Mouse (Mus musculus): Measurements from ENCODE around the gene Gm37419.
A peak's percentile ranks its signal among the peaks of the same experiment; 100 is the strongest.

Gm37419 gene

DNA sequence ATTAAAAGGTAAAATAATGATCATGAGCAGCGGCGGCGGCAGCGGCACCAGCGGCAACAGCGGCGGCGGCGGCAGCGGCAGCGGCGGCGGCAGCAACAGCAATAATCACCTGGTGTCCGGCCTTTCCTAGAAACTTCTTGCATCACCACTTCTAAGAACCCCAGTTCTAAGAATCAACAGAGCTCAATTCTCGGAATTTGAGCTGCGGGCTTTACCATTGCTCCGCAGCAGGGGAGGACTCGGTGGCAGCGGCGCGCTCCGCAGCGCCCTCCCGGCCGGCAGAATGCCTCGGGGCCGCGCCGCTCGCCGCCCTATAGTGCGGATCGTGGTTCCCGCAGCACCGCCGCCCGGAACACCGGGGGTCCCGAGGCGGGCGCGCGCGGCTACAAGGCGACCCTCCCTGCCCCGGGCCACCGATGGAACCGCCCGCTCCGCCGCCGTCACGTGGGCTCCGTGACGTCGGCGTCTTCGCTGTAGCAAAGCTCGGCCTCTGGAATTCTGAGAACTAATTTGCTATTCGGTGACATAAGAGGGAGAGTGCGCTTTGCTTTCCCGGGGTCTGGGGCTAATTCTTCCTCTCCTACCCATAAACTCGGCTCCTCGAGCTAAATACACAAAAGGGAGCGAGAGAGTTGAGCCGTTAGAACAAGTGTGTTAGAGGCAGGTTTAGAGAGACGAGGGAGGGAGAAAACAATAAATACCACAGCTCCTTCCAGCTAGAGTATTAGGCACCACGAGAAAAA is at the start of gene Gm37419, which contains the start of gene Bcl6:
Gm37419 (plus strand) TSS at position 17 of the 743 bp plus-strand sequence.
Bcl6 (minus strand) TSS at position 387 of the 743 bp plus-strand sequence.
- peak; percentile 77 to 82 for DNase-seq (ENCODE audit: low spot score in 2 of 2)

DNA sequence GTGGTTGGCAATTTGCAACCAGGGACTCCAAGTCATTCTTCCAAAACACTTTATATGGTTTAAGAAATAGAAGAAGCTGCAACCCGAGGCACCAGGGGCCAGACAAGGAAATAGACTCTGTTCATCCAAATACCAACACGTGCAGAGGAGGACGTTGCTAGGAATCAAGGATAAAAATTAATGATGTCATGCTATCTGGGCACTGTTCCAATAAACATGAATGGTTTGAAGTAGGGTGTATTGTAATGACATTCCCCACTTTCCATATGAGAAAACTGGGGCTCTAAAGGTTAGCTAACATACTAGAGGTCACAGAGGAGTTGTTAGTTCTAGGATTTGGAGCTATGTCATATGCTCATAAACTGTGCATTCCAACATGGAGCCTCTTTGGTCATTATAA is 43.5 kb upstream of the Gm37419 start:
- no peak for DNase-seq (ENCODE audit: low spot score in 2 of 2)

DNA sequence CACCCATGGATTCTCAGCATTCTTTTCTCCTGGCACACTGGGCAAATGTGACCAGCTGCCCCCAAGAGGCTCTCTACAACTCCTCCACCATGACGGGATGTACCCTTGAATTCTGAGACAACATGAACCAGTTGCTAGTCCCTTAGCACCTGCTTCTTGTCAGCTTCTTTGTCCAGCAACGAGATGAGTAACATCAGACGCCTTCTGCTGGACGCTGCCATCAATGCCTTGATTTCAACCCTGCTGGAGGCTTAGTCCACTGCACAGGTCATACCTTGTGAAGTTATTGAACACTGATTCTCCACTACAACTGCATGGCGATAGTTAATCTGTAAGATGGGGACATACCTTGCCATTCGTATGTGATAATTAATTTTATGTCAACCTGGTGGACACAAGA is 40.6 kb upstream of the Gm37419 start:
- DNase-seq (ENCODE audit: low spot score in 2 of 2), result peak in 1 of 2 experiments; percentile 47

DNA sequence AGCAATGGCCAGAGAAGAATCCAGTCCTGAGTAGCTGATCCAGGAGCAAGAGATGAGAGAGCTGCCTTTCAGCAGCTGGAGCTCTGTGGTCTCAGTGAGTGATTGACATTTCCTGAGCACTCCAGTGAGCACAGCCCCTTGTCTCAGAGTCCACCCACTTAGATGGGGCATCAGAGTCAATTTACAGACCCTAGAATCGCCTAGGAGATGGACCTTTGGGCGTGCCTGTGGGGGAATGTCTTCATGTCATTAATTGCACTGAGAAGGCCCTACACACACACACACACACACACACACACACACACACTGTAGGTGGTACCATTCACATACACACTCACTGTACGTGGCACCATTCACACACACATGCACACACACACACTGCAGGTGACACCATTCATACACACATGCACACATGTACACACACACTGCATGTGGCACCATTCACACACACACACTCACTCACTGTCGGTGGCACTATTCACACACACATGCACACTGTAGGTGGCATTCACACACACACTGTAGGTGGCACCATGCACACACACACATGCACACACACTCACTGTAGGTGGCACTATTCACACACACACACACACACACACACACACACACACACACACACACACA is 36.1 kb upstream of the Gm37419 start:
- DNase-seq (ENCODE audit: low spot score in 2 of 2), result no peak

DNA sequence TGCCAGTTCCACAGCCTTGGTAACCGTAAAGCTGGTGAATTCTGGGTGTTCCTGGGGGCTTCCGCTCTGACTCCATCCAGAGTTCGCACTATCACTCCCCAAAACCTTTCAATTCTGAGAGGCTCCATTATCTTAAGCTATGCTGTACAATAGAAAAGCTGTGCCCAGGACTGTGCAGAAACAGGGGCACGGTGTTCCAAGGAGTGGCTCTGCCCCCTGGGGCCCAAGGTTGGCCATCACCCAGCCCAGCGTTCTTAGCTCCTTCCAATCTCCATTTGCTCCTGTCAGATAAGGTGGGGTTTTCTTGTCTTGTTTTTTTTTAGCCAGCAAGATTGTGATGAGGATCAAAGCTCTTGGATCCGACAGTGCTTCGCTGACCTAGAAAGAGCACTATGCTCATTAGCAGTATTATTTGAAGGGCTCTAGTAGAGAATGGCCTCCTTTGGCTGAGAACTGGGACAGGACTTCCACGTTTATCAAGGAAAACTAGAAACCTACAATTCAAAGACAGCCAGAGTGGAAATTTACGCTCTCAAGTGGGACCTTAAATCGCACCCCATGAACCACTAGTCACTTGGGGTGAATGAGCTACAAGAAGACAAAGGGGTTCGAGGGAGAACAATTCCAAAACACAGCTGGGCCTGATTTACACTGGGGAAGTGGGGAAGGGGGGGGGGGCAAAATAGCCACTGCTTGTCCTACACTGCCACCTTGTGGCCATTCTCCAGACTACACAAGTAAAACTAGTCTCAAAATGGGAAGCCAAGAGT is 34.9 kb upstream of the Gm37419 start:
- DNase-seq (ENCODE audit: low spot score in 2 of 2), result peak; percentile 24 to 59

DNA sequence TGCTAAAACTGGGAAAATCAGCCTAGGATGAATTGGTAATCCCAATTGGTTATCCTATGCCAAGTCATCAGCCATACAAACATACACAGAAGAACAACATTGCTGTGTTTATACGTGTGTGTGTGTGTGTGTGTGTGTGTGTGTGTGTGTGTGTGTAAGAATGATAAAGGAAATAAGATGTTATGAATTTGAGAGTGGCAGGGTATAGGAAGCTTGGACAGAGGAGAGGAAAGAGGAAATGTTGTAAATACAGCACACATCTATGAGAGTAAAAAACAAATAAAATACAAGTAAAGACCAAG is 34.4 kb upstream of the Gm37419 start:
- DNase-seq (ENCODE audit: low spot score in 2 of 2), result no peak

DNA sequence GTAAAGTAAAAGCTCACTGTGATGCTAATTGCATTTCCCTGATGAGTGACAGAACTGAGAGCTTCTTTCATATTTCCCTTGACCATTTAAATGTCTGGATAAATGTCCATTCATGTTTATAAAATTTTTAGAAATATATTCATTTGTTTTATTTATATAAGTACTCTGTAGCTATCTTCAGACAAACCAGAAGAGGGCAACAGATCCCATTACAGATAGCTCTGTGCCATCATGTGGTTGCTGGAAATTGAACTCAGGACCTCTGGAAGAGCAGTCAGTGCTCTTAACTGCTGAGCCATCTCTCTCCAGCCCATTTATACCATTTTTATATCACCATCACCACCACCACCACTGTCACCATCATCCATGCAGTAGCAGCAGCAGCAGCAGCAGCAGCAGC is 29.3 kb upstream of the Gm37419 start:
- no peak for DNase-seq (ENCODE audit: low spot score in 2 of 2)

DNA sequence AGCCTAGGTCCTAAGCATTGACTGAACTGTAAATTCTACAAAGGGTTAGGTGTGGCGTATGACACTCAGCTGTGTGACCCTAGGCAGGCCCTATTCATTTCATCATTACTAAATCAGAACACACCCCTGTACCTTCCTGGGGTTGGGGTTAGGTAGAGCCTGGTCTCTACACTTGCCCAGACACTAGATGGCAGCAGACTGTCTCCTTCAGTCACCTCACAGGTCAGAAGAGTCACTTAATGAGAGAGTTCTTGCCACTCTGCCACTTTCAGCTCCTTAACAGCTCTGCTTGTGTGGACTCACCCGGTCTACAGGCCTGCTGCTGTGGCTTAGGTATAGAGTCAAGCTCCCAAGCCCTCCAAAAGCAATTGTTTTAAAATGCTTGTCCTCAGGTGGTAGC is 25.9 kb upstream of the Gm37419 start:
- peak in 1 of 2 experiments; percentile 30 for DNase-seq (ENCODE audit: low spot score in 2 of 2)

DNA sequence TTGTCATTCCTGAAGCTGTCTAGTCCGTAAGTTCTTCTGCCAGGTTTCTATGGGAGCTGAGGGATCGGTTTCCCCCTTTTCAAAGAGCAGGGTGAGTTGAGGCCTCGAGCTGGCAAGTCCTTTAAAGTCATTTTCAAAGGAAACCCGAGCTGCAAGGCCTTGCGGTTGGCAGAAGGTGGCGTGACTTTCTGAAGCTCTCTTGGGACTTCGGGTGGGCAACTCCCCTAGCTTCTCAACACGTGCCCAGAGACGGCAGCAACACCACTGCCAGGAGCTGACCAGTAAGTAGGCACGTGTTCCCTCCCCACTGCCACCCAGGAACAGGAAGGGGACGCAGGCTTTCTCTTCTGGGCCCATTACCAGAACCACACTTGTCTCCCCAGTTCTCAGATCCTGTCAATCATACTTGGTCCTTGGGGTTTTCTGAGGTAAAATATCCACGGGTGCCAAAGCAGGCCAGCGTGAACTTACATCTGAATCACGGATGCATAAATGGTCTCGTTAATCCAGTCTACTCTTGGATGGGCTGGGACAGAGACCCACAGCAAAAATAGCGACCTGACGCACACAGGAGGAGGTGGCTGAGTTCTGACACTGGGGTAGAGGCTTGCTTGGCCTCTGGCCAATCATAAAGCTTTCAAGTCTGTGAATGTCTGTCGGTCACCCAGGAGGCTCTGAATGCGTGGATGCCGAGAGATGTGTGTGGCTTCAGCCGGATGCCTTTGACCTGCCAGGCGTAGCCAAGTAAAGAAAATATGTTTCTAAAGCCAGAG is 24.2 kb upstream of the Gm37419 start:
- no peak for DNase-seq (ENCODE audit: low spot score in 2 of 2)

DNA sequence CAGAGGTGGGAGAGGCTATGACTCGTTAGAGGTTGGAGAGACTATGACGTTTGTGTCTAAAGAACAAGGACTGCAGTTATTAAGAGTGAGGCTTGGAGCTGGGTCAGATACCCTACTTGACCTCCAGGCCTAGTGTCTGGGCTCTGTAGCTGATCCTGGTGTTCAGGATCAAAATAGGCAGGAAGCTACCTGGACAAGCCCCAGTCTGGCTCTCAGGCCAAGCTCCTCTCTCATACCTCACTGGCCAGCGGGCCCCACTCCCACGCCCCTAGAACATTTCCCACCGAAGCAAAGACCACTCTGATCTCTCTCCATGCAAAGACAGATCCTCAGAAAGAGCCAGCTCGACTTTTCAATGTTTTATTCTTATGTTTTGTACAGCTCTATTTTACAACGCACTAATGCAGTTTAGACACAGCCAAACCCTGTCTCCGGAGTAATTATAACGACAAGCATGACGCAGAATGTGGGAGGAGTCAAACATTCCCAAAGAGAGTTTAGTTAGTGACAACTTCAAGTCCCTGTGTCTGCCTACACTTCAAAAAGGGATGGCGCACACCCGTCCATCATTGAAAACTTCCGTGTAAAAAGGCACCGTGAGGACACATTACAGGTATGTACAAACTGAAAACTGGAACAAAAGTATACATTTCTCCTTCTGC is 23.4 kb upstream of the Gm37419 start:
- no peak for DNase-seq (ENCODE audit: low spot score in 2 of 2)

DNA sequence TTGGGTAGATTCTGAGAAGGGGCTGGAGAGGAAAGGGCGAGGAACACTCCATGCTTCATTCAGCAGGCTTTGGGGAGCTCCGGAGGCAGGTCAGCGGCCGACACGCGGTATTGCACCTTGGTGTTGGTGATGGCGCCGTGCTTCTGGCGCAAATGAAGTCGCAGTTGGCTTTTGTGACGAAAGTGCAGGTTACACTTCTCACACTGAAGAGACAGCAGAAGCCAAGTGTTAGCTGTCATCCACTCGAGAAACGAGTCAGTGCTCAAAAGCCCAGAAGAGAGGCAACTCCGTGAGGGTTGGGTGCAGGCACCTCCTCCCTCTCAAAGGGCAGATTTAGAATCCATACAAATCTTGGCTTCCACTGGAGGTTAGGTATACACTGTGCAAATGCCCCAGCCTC is 22.2 kb upstream of the Gm37419 start:
- no peak for DNase-seq (ENCODE audit: low spot score in 2 of 2)

DNA sequence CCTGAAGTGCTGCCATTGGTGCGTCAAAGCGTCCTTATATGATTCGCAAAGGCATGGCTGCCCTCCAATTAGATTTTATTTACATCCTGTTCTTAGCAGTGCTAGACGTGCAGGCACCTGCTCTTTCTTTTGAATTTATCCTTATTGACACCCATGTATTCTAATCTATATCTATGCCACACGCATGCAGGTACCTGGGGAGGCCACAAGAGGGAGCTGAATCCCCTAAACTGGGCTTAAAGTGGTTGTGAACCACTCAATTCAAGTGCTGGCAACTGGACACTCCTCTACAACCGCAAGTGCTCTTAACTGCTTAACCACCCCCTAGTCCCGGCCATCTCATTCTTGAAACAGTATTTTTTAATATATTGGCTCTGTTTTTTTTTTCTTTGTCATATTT is 21.0 kb upstream of the Gm37419 start:
- DNase-seq (ENCODE audit: low spot score in 2 of 2), result peak in 1 of 2 experiments; percentile 34

DNA sequence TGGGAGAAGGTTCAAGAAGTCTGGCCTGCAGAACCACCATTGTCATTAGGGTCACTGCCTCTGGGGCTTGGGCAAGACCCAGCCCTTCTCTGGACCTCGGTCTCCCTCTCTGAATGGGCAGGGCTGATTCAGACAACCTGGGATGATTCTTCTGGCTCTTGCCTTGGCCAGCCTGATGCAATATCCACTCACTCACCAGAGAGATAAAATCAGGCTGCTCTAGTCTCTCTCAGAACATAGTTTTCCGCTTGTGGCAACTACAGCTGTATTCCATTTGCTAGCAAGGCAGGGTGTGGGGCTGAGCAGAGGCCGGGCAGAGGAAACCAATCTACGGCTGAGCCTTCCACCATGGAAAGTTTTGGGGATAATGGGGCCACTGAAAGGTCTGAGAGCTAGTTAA is 19.4 kb upstream of the Gm37419 start:
- DNase-seq (ENCODE audit: low spot score in 2 of 2), result no peak

DNA sequence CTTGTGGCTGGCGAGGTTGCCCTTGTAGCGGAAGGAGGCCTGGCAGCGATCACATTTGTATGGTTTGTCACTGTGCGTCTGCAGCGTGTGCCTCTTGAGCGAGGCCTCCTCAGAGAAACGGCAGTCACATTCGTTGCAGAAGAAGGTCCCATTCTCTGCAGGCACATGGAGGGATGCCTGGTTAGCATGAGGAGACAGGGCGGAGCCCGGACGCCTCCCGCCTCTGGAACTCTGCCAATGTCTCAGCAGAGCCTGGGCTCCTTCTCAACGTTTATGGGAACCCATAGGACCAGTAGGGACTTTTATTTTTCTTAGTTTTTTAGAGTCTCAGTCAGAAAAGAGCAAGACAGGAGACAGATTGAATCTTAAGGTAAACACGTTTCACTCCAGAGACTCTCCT is 18.4 kb upstream of the Gm37419 start:
- DNase-seq (ENCODE audit: low spot score in 2 of 2), result no peak

DNA sequence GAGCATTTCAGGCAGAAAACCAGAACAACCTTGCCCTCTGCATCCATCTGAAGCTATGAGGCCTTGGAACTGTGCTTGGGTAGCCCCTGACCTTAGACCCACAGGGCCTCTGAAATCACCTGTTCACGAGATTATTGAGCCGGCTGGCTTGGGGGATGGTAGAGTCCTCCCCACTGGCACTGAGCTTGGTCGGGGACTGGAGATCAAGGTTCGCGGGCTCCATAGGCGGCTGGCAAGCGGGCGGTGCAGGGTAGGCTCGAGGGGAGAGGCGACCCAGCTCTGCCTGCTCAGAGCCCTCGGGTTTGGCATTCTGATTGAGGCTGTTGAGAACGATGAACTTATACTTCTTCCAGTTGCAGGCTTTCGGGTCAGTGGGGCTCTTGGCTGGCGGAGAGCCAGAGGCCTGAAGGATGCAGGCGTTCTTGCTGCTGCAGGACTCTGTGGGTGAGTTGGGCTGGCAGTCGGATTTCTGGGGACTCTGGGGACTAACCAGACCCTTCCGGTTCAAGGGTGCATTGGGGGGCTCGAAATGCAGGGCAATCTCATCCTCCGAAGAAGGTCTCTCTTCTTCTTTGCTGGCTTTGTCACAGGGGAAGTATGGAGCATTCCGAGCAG is 16.0 kb upstream of the Gm37419 start:
- DNase-seq (ENCODE audit: low spot score in 2 of 2), result no peak

DNA sequence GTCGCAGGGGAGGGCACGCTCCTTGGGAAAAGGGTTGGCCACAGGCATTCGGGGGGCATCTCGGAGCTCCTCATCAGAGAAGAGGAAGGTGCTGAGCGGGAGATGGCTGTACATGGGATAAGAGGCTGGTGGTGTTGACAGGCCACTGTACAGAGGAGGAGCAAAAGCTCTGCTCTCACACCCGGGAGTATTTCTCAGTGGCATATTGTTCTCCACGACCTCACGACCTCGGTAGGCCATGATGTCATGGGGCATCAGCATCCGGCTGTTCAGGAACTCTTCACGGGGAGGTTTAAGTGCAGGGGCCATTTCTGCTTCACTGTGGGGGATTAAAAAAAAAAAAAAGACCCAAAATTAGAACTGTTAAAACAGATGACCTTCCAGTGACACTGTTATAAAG is 15.4 kb upstream of the Gm37419 start:
- DNase-seq (ENCODE audit: low spot score in 2 of 2), result no peak

DNA sequence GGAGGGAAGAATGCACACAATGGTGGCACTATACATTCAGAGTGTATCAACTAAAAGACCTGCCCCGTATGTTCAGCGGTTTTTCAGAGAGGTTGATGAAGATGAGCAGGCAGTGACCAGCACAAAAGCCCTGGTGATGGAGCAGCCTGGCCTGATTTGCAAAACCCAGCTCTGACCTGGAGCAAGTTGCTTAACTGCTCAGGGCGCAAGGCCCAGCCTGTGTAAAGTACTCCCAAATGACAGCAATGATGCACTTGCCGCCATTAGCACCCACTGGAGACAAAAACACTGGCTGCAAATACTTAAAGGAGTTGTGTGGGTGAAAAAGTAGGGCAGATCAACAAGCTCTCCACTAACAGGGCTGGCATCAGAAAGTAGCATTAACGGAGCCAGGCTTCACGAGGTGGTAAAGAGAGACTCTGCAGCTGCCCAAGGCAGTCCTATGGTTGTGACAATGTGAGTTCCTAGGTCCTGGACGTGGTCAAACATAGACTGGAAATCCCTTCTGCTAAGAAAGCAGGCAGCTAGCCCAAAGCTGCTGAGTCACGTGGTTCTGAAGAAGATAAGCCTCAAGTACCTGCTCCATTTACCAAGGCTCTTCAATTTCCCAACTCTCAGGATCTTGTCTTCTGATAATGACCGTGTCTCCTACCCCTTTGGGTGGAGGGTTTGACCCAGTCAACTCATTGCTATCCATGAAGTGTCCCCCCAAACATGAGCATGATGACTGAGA is 14.5 kb upstream of the Gm37419 start:
- DNase-seq (ENCODE audit: low spot score in 2 of 2), result no peak

DNA sequence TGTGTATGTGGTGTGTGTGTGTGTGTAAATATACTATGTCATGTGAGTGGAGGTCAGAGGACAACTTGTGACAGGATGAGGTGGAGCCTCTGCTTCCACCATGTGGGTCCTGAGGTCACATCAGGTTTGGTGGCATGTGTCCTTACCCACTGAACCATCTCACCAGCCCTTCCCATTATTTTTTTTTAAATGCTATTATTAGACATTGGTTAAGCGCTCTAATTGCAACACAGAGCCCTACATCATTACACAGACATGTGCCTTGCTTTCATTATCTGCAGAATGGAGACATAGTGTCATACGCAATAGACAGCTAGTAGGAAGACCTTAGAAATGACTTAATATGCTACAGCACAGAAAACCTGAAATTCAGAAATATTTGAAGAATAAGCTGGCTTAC is 12.1 kb upstream of the Gm37419 start:
- no peak for DNase-seq (ENCODE audit: low spot score in 2 of 2)

DNA sequence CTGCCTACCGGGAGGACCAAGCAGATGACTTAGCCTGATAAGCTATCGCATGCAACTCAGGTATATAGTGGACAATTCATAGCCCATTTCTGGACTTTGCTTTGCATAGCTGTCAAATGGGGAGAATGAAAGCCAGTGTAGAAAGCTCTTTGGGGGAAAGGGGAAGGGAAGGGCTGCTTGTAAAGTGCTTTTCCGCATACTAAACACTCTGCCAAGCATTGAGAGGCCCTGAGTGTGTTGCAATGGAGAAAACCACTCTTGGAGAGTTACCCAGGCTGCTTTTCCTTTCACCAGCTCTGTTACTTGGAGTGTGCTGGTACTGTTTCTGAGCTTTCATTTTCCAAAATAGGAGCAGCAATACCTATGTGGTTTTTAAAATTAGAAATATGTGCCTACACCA is 10.6 kb upstream of the Gm37419 start:
- DNase-seq (ENCODE audit: low spot score in 2 of 2), result no peak

DNA sequence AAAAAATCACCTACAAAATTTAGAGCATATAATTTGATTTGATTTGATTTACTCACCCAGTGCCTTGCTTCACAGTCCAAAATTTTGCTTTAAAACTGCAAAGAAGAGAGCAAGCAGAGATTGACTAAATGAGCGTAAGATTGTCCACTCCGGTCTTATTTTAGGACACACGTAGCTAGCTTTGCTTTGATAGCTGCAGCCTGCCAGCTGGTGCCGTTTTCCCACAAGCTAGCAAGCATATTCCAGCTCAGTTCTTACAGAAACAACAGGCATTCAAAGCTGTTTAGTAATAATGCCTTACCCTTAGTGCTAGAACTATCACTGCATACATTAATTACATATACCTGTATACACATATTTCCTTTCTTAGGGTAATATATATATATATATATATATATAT is 9.8 kb upstream of the Gm37419 start:
- DNase-seq (ENCODE audit: low spot score in 2 of 2), result no peak

DNA sequence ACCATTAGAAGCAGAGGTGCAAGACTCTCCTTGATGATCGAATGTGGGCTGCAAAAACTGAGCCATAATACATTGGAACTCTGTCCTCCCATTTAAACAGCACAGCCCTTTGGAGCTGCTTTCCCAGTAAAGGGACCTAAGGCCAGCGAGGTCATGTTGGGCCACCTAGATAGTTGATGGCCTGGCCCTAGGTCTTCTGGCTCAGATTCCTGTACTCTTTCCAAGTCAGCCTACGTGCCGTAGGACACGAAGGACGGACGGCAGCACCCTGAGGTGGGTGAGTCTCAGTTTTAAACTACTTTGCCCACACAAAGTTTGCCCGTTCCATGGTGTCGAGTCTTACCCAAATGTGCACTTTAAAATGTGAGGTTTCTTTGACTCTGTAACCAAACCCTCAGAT is 8.8 kb upstream of the Gm37419 start:
- DNase-seq (ENCODE audit: low spot score in 2 of 2), result no peak

Data from spleen, postnatal 10 days (tissue).